Mouse (Mus musculus) midbrain, embryonic 15.5 days (tissue): ENCODE measurements around the gene Spata2. TPM values are rescaled to one million over a fixed set of nuclear protein-coding genes. Genes with fewer than 3 reads are reported as not detected.

Experiments used
- ATAC-seq: fragments of 200-750 bp; cut with Nextera tagmentation; replicated peaks from 2 replicates; pipeline ENCODE4 v1.8.0; 2017; ENCODE audit warnings: moderate TSS enrichment
- H3K27ac ChIP-seq: fragments of 300-500 bp; sonication (generic); 2 replicates; pipeline ENCODE4 v1.5.1; 2015; ENCODE audit warnings: mild to moderate bottlenecking, inconsistent platforms
- H3K27me3 ChIP-seq: fragments of 300-500 bp; sonication (generic); replicated peaks from 2 replicates; pipeline ENCODE4 v1.6.1; 2015; ENCODE audit warnings: inconsistent platforms
- H3K36me3 ChIP-seq: fragments of 300-500 bp; sonication (generic); replicated peaks from 2 replicates; pipeline ENCODE4 v1.6.1; 2015; ENCODE audit warnings: inconsistent platforms
- H3K4me1 ChIP-seq: fragments of 300-500 bp; sonication (generic); 2 replicates; pipeline ENCODE4 v1.6.1; 2015; ENCODE audit warnings: inconsistent platforms
- H3K4me2 ChIP-seq: fragments of 300-500 bp; sonication (generic); 2 replicates; pipeline ENCODE4 v1.6.1; 2015; ENCODE audit warnings: inconsistent platforms, mild to moderate bottlenecking, moderate library complexity
- H3K4me3 ChIP-seq: fragments of 300-500 bp; sonication (generic); 2 replicates; pipeline ENCODE4 v1.5.1; 2015; ENCODE audit warnings: mild to moderate bottlenecking, inconsistent platforms
- H3K9ac ChIP-seq: fragments of 300-500 bp; sonication (generic); 2 replicates; pipeline ENCODE4 v1.6.1; 2015; ENCODE audit warnings: mild to moderate bottlenecking, inconsistent platforms
- H3K9me3 ChIP-seq: fragments of 300-500 bp; sonication (generic); 2 replicates; pipeline ENCODE4 v1.6.1; 2016; ENCODE audit warnings: inconsistent platforms
- WGBS: fragments of 180-500 bp; shearing (Covaris S2); methylation state at CpG from one replicate; pipeline ENCODE4 v1.1.7; 2015; ENCODE audit warnings: mixed read lengths; 5-methylcytosine and 5-hydroxymethylcytosine counted together
- polyA plus RNA-seq: library from polyadenylated mRNA; unstranded; fragments of >200 nt; fragmentation: Nextera tagmentation; extraction: Ambion mirVana; gene quantifications from 2 replicates; pipeline ENCODE4 v1.2.1, GENCODE M21; 2015

The Spata2 gene
- 34.3 and 34.7 TPM in 2 replicates for polyA plus RNA-seq

DNA sequence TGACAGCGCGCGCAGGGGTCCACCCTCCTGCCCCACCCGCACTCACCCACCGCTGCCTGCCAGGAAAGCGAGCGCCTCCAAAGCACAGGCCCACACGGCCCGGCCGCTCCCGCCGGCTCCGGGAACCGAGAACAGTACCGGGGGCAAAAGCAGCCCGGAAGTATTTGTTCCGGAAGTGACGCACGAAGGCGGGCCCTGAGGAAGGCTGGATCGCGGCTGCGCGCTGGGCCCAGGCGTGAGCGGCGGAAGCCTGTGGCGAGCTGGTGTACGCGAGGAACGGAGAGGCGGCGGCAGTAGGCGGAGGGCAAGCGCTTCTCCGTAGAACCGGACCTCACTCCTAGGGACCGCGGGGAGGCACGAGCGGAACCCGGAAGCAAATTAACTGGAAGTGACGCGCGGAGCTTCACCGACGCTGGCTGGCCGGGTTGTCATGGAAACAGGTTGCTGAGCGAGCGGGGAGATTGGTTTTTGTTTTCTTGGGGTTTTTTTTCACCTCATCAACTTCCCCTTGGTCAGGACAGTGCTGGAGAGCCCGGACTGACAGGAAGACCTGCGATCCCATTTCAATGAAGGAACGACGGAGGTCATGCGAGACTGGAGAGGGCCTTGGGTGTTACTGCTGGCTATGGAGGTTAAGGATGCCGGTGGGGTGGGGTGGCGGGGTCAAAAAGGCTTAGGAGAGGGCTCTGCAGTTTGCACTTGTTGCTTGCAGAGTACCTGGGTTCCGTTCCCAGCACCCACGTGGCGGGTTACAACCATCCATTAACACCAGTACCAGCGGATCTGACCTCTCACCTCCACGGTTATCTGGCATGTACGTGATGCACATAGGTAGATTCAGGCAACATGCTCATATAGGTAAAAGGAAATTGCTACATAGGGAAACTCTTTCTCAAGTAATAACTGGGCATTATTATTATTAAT is at the start of gene Spata2:
Gene Spata2 (minus strand): TSS at position 175 of the 924 bp plus-strand sequence.
- peak within 1 kb of the TSS; percentile 82 for H3K4me2 ChIP-seq
- no peaks in the 10 kb centered on the region for H3K27me3 ChIP-seq
- 2% methylated on average over 63 of the region's 63 CpGs for WGBS
- peak within 1 kb of the TSS; percentile 98 for H3K27ac ChIP-seq
- ATAC-seq: peak; percentile 89
- H3K9ac ChIP-seq: peak within 1 kb of the TSS; percentile 94
- peak within 1 kb of the TSS; percentile 81 for H3K4me3 ChIP-seq
- no peaks in the 10 kb centered on the region for H3K36me3 ChIP-seq
- peaks cover 24% of the 10 kb centered on the region for H3K4me1 ChIP-seq
- no peaks in the 10 kb centered on the region for H3K9me3 ChIP-seq

DNA sequence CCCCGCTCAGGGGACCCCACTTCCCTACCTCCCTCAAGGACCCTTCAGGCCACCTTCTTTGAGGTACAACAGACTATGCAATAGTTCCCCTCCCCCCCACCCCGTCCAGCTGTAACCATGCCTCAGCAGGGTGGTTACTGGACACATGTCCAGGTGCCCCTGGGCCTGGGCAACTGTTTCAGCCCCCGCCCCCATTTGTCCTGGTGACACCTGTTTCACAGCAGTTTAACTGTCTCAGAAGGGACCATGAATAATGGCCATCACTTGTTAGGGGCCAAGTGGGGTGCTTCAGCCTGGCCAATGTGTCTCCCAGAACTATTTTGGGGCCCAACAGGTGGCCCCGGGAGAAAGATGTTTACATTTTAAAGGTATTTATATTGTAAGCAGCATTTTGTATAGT is 49.7 kb upstream of the Spata2 start:
- H3K4me3 ChIP-seq: no peak overlapping the region
- no peaks in the 10 kb centered on the region for H3K36me3 ChIP-seq
- H3K4me1 ChIP-seq: peaks cover 21% of the 10 kb centered on the region
- H3K27me3 ChIP-seq: peaks cover 30% of the 10 kb centered on the region
- H3K9ac ChIP-seq: no peak overlapping the region
- H3K4me2 ChIP-seq: no peak overlapping the region
- H3K27ac ChIP-seq: no peak overlapping the region
- no peak for ATAC-seq
- 87% methylated on average over 4 of the region's 4 CpGs for WGBS
- no peaks in the 10 kb centered on the region for H3K9me3 ChIP-seq

DNA sequence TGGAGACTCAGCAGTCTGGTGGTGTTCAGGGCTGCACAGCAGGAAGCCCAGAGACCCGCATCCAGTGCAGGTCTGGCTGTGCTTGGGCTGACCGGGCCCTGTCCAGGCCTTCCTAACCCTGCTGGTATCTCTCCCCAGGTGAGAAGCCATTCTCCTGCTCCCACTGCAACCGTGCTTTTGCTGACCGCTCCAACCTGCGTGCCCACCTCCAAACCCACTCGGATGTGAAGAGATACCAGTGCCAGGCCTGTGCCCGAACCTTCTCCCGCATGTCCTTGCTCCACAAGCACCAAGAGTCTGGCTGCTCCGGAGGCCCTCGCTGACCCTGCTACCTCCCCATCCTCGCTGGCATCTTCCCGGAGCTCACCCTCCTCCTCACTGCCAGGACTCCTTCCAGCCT is 49.1 kb upstream of the Spata2 start:
- no peak for ATAC-seq
- Histone ChIP-seq H3K27me3 (peaks cover 36% of the 10 kb centered on the region), H3K4me2 (no peak overlapping the region), H3K4me3 (no peak overlapping the region), H3K9ac (no peak overlapping the region), H3K4me1 (peaks cover 25% of the 10 kb centered on the region), H3K9me3 (no peaks in the 10 kb centered on the region), H3K27ac (no peak overlapping the region), H3K36me3 (no peaks in the 10 kb centered on the region)
- WGBS: 73% methylated on average over 12 of the region's 12 CpGs

DNA sequence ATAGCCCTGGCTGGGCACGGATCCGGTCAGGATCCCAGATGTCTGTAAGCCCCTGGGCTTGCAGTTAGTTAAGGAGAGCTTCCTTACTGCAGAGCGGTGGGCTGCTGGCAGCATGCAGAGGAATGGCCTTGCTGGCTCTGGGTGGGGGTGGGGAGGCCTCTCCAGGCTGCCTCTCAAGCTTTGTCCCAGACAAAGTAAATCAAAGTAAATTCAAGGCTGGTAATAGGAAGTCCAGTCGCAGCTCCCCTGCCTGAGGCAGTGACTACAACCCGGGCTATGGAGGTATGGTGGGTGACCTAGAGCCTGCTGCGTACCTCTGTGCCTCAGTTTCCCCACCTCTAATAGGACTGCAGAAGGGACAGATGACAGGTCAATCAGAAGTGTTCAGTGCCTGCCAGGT is 48.6 kb upstream of the Spata2 start:
- no peaks in the 10 kb centered on the region for H3K9me3 ChIP-seq
- H3K4me2 ChIP-seq: no peak overlapping the region
- H3K27ac ChIP-seq: no peak overlapping the region
- peaks cover 25% of the 10 kb centered on the region for H3K4me1 ChIP-seq
- no peak overlapping the region for H3K4me3 ChIP-seq
- WGBS: 15% methylated on average over 6 of the region's 6 CpGs
- no peaks in the 10 kb centered on the region for H3K36me3 ChIP-seq
- no peak overlapping the region for H3K9ac ChIP-seq
- H3K27me3 ChIP-seq: peaks cover 40% of the 10 kb centered on the region
- ATAC-seq: no peak

DNA sequence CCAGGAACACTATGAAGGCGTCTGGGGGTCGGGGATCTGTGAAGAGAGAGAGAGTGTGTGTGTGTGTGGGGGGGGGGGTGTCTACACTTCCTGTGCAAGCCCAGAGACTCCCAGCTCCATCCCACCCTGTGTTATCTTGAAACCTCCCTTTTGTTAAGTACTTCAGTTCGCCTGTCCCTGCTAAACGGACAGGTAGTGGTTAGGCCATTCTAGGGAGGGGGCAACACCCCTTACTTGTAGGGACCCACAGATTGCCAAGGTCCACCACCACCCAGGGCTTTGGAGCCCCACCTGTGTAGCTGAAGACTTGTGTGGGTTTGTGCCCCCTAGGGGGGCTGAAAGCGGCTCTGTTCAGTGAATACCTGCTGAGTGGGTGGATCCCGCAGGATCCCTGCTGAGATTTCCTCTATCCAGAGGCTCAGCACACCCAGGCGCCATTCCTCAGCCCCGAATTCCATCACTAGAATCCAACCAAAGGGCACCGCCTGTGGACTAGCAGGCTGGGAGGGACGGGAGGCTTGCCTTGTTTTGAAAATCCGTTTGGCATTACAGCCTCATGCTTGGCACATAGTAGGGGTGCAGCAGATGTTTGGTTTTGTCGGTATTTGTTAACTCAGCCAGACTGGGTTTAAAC is 47.9 kb upstream of the Spata2 start:
- ATAC-seq: no peak
- H3K9ac ChIP-seq: no peak overlapping the region
- H3K4me2 ChIP-seq: no peak overlapping the region; the same call in 1 of the 2 replicates
- H3K4me1 ChIP-seq: peaks cover 25% of the 10 kb centered on the region
- H3K27ac ChIP-seq: no peak overlapping the region
- WGBS: 18% methylated on average over 12 of the region's 12 CpGs
- no peaks in the 10 kb centered on the region for H3K9me3 ChIP-seq
- H3K4me3 ChIP-seq: no peak overlapping the region
- peaks cover 46% of the 10 kb centered on the region for H3K27me3 ChIP-seq
- no peaks in the 10 kb centered on the region for H3K36me3 ChIP-seq

DNA sequence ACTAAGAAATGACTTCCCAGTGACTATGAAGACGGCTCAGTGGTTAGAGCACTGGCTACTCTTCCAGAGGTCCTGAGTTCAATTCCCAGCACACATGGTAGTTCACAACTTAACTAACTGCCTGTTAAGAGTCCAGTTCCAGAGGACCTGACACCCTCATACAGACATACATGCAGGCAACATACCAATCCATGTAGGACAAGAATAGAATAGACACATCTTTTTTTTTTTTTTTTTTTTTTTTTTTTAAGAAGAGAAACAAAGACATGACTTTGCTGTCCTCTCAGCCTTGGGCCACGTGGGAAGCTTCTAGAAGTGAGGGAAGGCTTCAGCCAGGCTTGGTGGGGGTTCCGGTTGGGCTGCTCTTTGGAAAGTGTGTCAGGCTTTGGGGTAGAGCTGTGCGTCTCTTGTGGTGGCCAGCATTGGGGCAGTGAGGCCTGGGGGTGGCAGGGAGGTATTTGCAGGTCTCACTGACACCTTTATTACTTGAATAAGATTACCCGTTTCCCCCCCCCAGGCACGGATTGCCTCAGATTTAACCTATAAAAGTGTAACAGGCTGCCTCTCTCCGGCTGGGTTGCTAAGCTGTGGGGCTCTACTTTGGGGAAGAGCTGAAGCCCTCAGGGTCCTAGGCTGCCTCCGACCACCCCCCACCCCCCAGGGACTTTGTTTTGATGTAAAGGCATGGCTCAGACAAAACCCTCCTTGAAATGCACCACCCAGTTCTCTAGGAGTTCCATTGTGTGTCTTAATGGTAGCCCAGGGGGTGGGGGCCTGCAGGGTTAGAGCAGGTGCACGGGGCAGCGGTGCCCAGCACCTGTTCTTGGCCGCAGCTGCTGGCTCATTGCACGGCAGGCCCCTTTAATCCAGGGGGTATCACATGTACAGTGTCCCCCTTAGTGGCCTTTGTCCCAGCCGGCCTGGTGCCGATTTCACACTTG is 47.1 kb upstream of the Spata2 start:
- no peaks in the 10 kb centered on the region for H3K9me3 ChIP-seq
- H3K4me2 ChIP-seq: no peak overlapping the region; the same call in 1 of the 2 replicates
- H3K27ac ChIP-seq: no peak overlapping the region
- peaks cover 25% of the 10 kb centered on the region for H3K4me1 ChIP-seq
- no peak overlapping the region for H3K4me3 ChIP-seq
- H3K27me3 ChIP-seq: peaks cover 49% of the 10 kb centered on the region
- no peak overlapping the region for H3K9ac ChIP-seq
- no peak for ATAC-seq
- WGBS: 18% methylated on average over 14 of the region's 14 CpGs
- H3K36me3 ChIP-seq: no peaks in the 10 kb centered on the region

DNA sequence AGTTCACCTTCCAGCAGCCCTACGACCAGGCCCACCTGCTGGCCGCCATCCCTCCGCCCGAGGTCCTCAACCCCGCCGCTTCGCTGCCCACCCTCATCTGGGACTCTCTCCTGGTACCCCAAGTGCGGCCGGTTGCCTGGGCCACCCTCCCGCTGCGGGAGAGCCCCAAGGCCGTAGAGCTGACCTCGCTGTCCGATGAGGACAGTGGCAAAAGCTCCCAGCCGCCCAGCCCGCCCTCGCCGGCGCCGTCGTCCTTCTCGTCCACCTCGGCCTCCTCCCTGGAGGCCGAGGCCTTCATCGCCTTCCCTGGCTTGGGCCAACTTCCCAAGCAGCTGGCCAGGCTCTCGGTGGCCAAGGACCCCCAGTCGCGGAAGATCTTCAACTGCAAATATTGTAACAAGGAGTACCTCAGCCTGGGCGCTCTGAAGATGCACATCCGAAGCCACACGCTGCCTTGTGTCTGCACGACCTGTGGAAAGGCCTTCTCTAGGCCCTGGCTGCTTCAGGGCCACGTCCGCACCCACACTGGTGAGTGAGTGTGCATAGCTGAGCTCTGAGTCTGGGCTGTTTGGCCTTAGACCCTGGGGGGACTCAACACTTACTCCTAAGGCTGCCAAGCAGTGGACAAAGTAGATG is 46.1 kb upstream of the Spata2 start:
- Histone ChIP-seq H3K4me3 (peak overlapping the region; percentile 46), H3K27me3 (peaks cover 49% of the 10 kb centered on the region), H3K9ac (peak overlapping the region; percentile 23; the same call in 1 of the 2 replicates), H3K4me2 (peak overlapping the region; percentile 87), H3K27ac (no peak overlapping the region), H3K4me1 (peaks cover 25% of the 10 kb centered on the region), H3K9me3 (no peaks in the 10 kb centered on the region), H3K36me3 (no peaks in the 10 kb centered on the region)
- peak; percentile 7; the same call in 1 of the 2 replicates for ATAC-seq
- 32% methylated on average over 34 of the region's 34 CpGs for WGBS

DNA sequence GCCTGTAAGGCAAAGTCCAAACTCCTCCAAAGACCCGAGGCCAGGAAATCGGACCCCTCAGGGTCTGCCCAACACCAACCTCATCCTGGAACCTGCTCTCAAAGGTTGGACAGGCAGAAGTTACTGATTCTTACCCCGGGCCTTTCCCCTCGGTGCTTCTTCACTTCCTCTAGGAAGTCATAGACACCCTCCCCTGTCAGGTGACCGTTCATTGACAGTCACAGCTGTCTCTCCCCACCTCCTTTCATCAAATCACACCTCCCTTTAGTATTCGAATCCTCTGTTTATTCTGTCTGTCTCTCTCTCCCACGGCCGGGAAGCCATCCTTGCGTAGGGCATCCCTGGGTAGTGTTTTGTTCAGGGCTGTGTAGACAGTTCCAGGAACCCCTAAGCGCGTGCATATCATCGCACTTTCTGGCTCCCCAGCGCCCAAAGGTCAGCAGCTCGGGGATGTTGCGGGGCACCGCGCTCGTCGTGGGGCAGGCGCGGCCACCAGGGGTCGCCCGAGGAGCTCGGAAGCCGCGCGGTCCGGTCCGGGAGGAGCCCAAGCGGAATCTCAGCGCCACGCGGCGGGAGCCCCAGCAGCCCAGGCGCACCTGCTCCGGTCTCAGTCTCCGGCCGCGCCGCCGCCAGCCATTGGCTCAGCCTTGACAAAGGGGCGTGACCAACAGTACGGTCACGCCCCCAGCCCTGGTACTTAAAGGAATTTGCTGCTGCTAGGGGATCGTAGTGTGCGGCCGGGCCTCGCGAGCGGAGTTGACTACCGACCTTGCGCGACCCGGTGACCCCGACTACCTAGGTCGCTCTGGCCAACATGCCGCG is 45.0 kb upstream of the Spata2 start, which contains the start of gene Snai1:
Gene Snai1 (plus strand): TSS at position 720 of the 822 bp plus-strand sequence.
- peak within 1 kb of the TSS; percentile 87 for H3K4me2 ChIP-seq
- peaks cover 25% of the 10 kb centered on the region for H3K4me1 ChIP-seq
- peaks cover 49% of the 10 kb centered on the region for H3K27me3 ChIP-seq
- no peak within 1 kb of the TSS for H3K27ac ChIP-seq
- 1% methylated on average over 58 of the region's 58 CpGs for WGBS
- H3K4me3 ChIP-seq: peak within 1 kb of the TSS; percentile 46
- ATAC-seq: peak; percentile 95
- H3K9ac ChIP-seq: peak within 1 kb of the TSS; percentile 23
- no peaks in the 10 kb centered on the region for H3K9me3 ChIP-seq
- no peaks in the 10 kb centered on the region for H3K36me3 ChIP-seq

DNA sequence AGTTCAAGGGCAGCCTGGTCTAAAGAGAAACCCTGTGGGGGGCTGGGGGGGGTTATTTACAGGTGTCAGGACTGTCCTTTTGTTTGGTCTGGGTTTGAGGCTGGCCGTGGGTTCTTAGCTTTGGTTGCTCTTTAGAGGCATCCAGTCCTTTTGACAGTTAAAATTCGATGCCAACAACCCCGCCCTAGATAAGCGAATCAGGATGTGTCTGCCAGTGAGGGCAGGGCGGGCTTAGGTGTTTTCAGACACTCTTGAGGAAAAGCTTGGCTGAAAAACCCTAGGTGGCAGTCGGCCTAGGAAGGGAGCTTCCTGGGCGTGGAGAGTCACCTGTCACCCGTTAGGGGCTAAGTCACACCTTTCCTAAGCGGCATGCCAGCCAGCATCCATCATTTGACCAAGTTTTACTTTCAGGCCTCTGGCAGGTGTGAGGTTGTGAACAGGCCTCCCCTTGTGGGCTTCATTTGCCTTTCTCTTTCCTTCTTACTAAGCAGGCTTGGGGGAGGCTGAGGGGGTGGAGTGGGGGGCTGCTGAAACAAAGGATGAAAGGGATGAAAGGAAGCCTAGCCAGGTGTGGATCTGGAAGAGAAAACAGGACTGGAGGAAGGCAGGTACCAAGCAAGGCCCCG is 43.7 kb upstream of the Spata2 start:
- Histone ChIP-seq H3K4me1 (peaks cover 25% of the 10 kb centered on the region), H3K27me3 (peaks cover 48% of the 10 kb centered on the region), H3K36me3 (no peaks in the 10 kb centered on the region), H3K9me3 (no peaks in the 10 kb centered on the region), H3K4me3 (no peak overlapping the region), H3K4me2 (no peak overlapping the region), H3K9ac (no peak overlapping the region), H3K27ac (no peak overlapping the region)
- no peak for ATAC-seq
- 54% methylated on average over 10 of the region's 10 CpGs for WGBS

DNA sequence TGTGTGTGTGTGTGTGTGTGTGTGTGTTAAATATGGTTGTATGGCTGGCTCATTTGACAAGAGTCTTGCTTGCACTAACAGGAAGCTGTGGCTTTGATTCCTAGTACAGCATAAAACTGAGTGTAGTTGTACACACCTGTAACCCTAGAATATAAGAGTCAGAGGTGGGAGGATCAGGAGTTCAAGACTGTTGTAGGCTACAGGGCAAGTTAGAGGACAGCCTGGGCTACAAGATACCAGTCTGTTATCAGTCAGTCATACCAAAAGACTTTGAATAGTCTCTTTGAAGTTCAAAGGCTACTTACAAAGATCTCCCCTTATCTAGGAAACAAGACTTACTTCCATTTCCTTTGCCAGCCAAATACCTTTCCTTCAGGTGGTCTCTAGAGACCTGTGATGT is 41.2 kb upstream of the Spata2 start:
- peaks cover 17% of the 10 kb centered on the region for H3K4me1 ChIP-seq
- no peak overlapping the region for H3K4me3 ChIP-seq
- H3K27me3 ChIP-seq: peaks cover 29% of the 10 kb centered on the region
- H3K9me3 ChIP-seq: no peaks in the 10 kb centered on the region
- H3K4me2 ChIP-seq: no peak overlapping the region
- no peaks in the 10 kb centered on the region for H3K36me3 ChIP-seq
- no peak for ATAC-seq
- H3K9ac ChIP-seq: no peak overlapping the region
- no peak overlapping the region for H3K27ac ChIP-seq
